Mouse (Mus musculus) heart, embryonic 13.5 days (tissue): ENCODE measurements around the gene Crlf2. TPM values are rescaled to one million over a fixed set of nuclear protein-coding genes. Genes with fewer than 3 reads are reported as not detected.

ENCODE experiments used
- ATAC-seq: fragments of 200-750 bp; cut with Nextera tagmentation; 2 replicates; pipeline ENCODE4 v1.8.0; 2017; ENCODE audit warnings: moderate TSS enrichment; ENCODE audit not compliant: insufficient number of reproducible peaks, low FRiP score, low TSS enrichment; ENCODE audit errors: extremely low read depth
- H3K27ac ChIP-seq: fragments of 300-500 bp; sonication (generic); replicated peaks from 2 replicates; pipeline ENCODE4 v1.5.1; 2015; ENCODE audit warnings: moderate library complexity, mild to moderate bottlenecking, inconsistent platforms
- H3K27me3 ChIP-seq: fragments of 300-500 bp; sonication (generic); replicated peaks from 2 replicates; pipeline ENCODE4 v1.6.1; 2015; ENCODE audit warnings: mild to moderate bottlenecking, inconsistent platforms
- H3K36me3 ChIP-seq: fragments of 300-500 bp; sonication (generic); 2 replicates; pipeline ENCODE4 v1.6.1; 2015; ENCODE audit warnings: mild to moderate bottlenecking, inconsistent platforms
- H3K4me1 ChIP-seq: fragments of 300-500 bp; sonication (generic); 2 replicates; pipeline ENCODE4 v1.6.1; 2015; ENCODE audit warnings: inconsistent platforms
- H3K4me2 ChIP-seq: fragments of 300-500 bp; sonication (generic); 2 replicates; pipeline ENCODE4 v1.6.1; 2015; ENCODE audit warnings: inconsistent platforms, mild to moderate bottlenecking, moderate library complexity
- H3K4me3 ChIP-seq: fragments of 300-500 bp; sonication (generic); 2 replicates; pipeline ENCODE4 v1.5.1; 2015; ENCODE audit warnings: moderate library complexity, mild to moderate bottlenecking, inconsistent platforms
- H3K9ac ChIP-seq: fragments of 300-500 bp; sonication (generic); 2 replicates; pipeline ENCODE4 v1.6.1; 2015; ENCODE audit warnings: inconsistent platforms, mild to moderate bottlenecking, moderate library complexity
- H3K9me3 ChIP-seq: fragments of 300-500 bp; sonication (generic); 2 replicates; pipeline ENCODE4 v1.6.1; 2016; ENCODE audit warnings: inconsistent platforms
- WGBS: fragments of 180-500 bp; shearing (Covaris S2); methylation state at CpG from one replicate; pipeline ENCODE4 v1.1.7; 2015; ENCODE audit warnings: mixed read lengths; 5-methylcytosine and 5-hydroxymethylcytosine counted together
- polyA plus RNA-seq: library from polyadenylated mRNA; unstranded; fragments of >200 nt; fragmentation: Nextera tagmentation; extraction: Ambion mirVana; gene quantifications from 2 replicates; pipeline ENCODE4 v1.2.1, GENCODE M21; 2015

The Crlf2 gene
- polyA plus RNA-seq, 1 experiment from 2014 or later, result 9.1 TPM

DNA sequence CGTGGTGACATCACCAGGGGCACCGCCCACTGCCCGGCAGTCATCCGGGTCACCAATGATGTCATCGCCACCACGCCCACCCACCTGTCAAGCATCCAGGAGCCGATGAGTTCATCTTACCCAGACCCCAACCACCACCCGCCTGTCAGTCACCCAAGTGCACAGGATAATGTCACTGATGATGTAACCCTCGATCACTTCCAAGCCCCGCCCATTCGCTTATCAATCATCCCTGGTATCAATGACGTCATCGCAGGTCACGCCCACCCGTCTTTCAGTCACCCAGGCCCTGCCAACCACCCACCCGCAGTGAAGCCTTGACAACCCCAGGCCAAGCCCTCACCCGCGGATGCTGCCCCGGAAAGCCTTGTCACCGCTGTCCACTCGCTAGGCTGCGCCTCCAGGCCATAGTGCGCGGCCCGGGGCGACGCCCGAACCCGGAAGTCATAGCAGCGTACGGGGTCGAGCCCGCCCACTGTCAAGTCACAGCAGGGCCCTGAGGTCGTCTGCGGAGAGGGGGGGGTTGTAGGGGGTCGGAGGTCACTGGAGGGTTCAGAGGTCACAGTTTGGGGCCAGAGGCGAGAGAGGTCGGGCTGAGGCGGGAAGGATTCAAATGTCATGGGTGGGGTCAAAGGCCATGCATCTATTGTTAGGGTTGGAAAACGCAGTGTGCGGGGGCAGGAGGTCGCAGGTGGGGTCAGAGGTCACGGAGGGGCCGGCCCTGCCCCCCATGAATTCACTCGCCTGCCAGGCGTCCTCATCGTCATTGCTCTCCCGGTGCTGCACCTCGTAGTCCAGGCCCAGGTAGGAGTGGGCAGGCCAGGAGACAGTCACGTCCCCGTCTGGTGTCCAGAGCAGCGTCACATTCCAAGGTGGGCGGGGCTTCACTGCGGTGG is 2.9 kb downstream of the Crlf2 start:
- peak overlapping the region; percentile 76 for H3K4me2 ChIP-seq
- no peaks in the 10 kb centered on the region for H3K27me3 ChIP-seq
- no peaks in the 10 kb centered on the region for H3K4me1 ChIP-seq
- peaks cover 67% of the 10 kb centered on the region for H3K9me3 ChIP-seq
- peaks cover 42% of the 10 kb centered on the region for H3K36me3 ChIP-seq
- no peak overlapping the region for H3K9ac ChIP-seq
- peak overlapping the region; percentile 77 for H3K4me3 ChIP-seq
- ATAC-seq, result 0 out of 2 replicates have a peak, but pooled peaks have one; percentile 1
- 67% methylated on average over 54 of the region's 54 CpGs for WGBS
- H3K27ac ChIP-seq, result peak overlapping the region; percentile 95

DNA sequence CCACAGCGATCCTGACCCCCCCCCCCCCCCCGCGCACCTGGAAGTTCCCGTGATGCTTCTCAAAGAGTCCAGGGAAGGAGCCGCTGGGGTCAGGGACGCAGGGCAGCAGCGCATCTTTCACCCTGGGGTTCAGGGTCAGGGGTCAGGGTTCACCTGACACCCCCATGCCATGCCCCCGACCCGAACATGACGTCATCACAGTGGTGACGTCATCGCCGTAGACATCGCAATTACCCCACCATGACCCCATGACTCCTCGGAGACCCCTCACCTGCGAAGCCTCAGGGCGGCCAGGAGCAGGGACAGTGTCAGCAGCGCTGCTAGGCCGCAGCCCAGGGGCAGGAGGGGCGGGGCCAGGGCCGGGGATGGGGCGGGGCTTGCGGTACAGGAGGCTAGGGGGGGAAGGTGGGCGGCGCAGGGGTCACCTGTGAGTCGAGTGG is 3.5 kb downstream of the Crlf2 start:
- Histone ChIP-seq H3K4me3 (no peak overlapping the region), H3K4me2 (no peak overlapping the region), H3K27ac (no peak overlapping the region), H3K36me3 (peaks cover 42% of the 10 kb centered on the region), H3K27me3 (no peaks in the 10 kb centered on the region), H3K9ac (no peak overlapping the region), H3K9me3 (peaks cover 67% of the 10 kb centered on the region), H3K4me1 (no peaks in the 10 kb centered on the region)
- ATAC-seq, result no peak
- WGBS, result 73% methylated on average over 26 of the region's 26 CpGs

DNA sequence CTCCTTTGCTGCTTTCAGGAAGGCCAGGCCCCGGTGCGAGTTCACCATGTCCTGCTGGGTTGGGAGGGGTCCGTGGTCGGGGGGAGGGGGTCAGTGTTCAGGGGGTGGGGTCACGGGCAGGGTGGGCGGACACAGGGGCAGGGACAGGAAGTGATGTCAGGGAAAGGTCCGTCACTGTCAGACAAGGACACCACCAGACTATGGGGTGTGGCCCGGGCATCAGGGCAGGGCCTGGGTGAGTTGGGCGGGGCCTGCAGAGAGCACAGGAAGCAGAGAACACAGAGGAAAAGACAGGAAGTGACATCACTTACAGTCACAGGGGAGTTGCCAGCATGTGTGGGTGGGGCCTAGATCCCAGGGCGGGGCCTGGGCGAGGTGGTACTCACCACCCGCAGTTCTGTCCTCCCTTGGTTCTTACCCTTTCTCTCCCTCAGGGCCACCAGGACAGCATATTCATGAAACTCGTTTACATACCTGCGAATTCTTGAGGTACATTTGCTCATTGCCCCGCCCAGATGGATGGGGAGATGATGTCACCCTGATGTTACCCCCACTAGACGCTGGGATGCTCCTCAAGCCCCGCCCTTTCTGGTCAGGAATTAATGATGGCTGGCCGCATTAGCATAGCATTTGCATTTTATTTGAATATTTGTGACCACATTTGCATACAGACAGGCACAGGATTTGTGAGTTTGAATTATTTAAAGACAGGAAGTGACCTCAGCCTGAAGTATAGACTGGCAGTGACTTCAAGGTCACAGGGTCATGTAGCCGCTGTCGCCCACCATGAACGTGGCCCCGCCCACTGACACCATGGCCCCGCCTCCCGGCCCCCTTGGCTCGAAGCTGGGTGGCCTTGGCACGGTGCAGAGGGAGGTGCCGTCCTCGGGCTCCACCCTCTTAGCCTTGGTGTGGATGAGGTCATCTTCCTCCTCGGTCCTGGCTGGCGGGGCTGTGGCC is 4.4 kb downstream of the Crlf2 start:
- H3K9ac ChIP-seq, result no peak overlapping the region
- WGBS, result 83% methylated on average over 30 of the region's 30 CpGs
- no peak overlapping the region for H3K27ac ChIP-seq
- no peaks in the 10 kb centered on the region for H3K27me3 ChIP-seq
- no peaks in the 10 kb centered on the region for H3K4me1 ChIP-seq
- peaks cover 42% of the 10 kb centered on the region for H3K36me3 ChIP-seq
- H3K4me3 ChIP-seq, result no peak overlapping the region
- no peak overlapping the region for H3K4me2 ChIP-seq
- ATAC-seq, result no peak
- peaks cover 67% of the 10 kb centered on the region for H3K9me3 ChIP-seq

DNA sequence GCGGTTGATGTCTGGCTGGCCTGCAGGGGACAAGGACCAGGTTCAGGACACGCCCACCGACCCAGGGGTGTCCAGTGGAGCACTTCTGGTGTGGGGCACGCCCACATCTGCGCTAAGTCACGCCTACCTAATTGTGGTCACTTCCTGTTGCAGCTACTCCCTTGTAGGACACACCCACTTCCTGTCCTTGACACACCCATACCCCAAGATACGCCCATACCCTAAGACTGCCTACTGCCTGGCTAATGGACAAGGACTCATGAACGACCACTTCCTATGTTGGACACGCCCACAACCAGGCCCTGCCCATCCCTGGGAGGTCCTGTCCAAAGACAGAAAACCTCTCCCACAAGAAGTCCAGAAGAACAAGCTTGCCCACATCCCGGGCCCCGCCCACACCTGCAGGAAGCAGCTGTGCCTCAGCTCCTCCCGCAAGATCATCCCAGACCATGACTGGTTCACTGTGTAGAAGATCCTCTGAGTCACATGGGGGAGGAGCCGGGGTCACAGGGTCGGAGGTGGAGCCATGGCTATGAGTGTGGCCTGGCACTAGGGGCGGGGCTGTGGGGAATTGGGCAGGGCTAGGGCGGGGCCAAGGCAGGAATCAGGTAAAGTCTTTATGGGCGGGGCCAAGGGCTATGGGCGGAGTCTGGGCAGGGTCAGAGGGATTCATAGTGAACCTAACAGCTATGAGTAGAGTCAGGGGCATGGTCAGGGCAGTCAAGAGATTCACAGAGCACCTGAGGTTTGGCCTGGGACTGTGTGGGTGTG is 5.4 kb downstream of the Crlf2 start:
- Histone ChIP-seq H3K27me3 (no peaks in the 10 kb centered on the region), H3K27ac (no peak overlapping the region), H3K4me3 (no peak overlapping the region), H3K9me3 (peaks cover 67% of the 10 kb centered on the region), H3K4me2 (no peak overlapping the region), H3K4me1 (no peaks in the 10 kb centered on the region), H3K9ac (no peak overlapping the region), H3K36me3 (peaks cover 42% of the 10 kb centered on the region)
- 48% methylated on average over 18 of the region's 18 CpGs for WGBS
- no peak for ATAC-seq

DNA sequence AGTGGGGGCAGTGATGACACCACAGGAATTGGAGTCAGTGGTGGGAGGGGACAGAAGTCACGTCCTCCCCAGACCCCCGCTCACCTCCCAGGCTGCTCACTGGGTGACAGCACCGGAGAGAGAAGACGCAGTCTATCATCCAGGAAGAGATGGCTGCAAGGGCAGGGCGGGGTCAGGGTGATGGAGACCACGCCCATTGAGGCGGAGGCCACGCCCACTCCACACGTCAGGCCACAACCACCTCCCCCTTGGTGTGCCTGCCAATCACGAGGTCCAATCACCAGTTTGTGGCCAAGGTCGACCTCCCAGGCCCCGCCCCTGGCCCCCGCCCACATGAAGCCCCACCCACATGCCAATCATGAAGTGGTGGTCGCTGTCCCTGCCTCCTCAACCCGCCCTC is 6.3 kb downstream of the Crlf2 start:
- H3K27ac ChIP-seq, result no peak overlapping the region
- no peaks in the 10 kb centered on the region for H3K27me3 ChIP-seq
- no peak for ATAC-seq
- peaks cover 42% of the 10 kb centered on the region for H3K36me3 ChIP-seq
- peaks cover 67% of the 10 kb centered on the region for H3K9me3 ChIP-seq
- H3K4me1 ChIP-seq, result no peaks in the 10 kb centered on the region
- H3K4me3 ChIP-seq, result no peak overlapping the region
- H3K4me2 ChIP-seq, result no peak overlapping the region
- WGBS, result 77% methylated on average over 14 of the region's 15 CpGs
- H3K9ac ChIP-seq, result no peak overlapping the region

DNA sequence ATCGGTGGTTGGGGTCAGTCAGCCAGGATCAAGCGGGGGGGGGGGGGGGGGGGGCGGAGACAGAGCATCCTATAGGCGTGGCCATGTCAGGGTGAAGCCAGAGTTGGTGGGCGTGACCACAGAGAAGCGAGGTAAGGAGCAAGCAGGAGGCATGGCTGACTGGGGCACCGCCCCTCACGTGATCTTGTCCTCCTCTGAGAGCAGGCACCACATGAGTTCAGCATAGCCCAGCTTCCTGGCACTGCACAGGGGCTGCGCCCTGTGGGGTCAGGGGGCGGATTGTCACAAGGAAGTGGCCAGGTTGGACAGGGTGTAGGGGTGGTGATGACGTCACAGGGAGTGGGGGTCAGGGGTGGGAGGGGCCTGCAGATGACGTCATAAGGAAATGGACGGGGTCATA is 6.7 kb downstream of the Crlf2 start:
- 79% methylated on average over 9 of the region's 13 CpGs for WGBS
- Histone ChIP-seq H3K36me3 (peaks cover 42% of the 10 kb centered on the region), H3K9ac (no peak overlapping the region), H3K27me3 (no peaks in the 10 kb centered on the region), H3K9me3 (peaks cover 67% of the 10 kb centered on the region), H3K4me3 (no peak overlapping the region), H3K4me2 (no peak overlapping the region), H3K27ac (no peak overlapping the region), H3K4me1 (no peaks in the 10 kb centered on the region)
- no peak for ATAC-seq

DNA sequence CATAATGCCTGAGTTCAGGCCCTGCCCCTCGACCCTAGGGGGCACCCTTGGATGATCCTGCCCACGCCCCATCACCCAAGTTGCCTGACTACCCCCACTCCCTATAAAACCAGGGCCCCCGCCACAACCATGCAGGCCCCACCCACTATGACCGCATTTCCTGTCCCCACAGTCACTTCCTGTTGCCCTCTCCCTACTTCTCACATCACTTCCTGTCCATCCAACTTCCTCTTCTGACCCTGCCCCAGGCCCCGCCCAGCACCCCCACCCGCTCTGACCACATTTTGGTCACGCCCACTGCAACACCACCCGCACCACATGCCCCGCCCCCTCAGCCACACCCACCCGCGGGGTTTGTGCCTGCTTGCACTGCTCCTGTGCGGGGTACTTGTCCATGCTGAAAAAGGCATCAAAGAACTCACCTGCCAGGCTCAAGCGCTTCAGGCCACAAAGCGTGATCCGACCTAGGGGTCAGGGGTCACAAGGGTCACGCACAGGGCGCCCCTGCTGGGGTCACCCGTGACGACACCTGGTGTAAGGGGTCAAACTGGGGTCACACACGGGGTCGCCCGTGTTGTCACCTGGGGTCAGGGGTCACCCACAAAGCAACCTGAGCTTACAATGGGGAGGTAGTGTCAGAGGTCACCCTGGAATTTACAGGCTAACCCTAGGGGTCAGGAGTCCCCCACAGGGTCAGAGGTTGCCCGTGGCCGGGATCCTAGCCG is 7.6 kb downstream of the Crlf2 start:
- H3K4me2 ChIP-seq, result no peak overlapping the region
- H3K36me3 ChIP-seq, result peaks cover 40% of the 10 kb centered on the region
- ATAC-seq, result no peak
- no peak overlapping the region for H3K9ac ChIP-seq
- no peaks in the 10 kb centered on the region for H3K27me3 ChIP-seq
- H3K4me3 ChIP-seq, result no peak overlapping the region
- peaks cover 60% of the 10 kb centered on the region for H3K9me3 ChIP-seq
- no peaks in the 10 kb centered on the region for H3K4me1 ChIP-seq
- H3K27ac ChIP-seq, result no peak overlapping the region
- 85% methylated on average over 25 of the region's 25 CpGs for WGBS

DNA sequence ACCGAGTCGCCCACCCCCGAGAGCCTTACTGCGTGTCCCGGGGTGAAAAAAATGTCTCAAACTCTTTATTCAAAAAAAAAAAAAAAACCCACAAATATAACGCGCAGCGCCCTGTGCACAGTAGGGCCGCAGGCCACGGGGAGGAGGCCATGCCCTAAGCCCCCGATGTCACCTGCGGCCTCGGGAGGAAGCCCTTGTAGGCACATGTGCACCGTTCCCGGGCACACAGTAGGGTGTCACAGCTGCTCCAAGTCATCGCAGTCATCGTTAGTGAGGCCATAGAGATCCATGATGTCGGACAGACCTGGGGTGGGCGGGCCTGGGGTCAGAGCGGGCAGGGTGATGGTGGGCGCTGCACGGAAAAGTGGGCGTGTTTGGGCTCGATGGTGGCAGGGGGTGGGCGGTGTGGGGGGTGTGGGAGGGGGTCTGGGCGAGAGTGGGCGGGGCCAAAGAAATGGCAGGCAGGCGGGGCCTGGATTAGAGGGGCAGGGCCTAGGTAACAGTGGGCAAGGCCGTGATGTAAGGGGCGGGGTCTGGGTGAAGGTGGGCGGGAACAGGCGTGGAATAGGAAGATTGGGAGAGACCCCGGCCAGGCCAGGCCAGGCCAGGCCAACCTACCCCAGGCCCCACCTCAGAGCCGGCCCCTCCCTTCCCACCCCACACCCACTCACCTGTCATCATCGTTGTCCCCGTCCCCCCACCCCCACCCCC is 8.4 kb downstream of the Crlf2 start:
- no peak overlapping the region for H3K27ac ChIP-seq
- H3K4me3 ChIP-seq, result no peak overlapping the region
- H3K9ac ChIP-seq, result no peak overlapping the region
- H3K9me3 ChIP-seq, result peaks cover 51% of the 10 kb centered on the region
- no peak overlapping the region for H3K4me2 ChIP-seq
- WGBS, result 79% methylated on average over 35 of the region's 36 CpGs
- H3K4me1 ChIP-seq, result no peaks in the 10 kb centered on the region
- peaks cover 31% of the 10 kb centered on the region for H3K36me3 ChIP-seq
- no peaks in the 10 kb centered on the region for H3K27me3 ChIP-seq
- no peak for ATAC-seq

DNA sequence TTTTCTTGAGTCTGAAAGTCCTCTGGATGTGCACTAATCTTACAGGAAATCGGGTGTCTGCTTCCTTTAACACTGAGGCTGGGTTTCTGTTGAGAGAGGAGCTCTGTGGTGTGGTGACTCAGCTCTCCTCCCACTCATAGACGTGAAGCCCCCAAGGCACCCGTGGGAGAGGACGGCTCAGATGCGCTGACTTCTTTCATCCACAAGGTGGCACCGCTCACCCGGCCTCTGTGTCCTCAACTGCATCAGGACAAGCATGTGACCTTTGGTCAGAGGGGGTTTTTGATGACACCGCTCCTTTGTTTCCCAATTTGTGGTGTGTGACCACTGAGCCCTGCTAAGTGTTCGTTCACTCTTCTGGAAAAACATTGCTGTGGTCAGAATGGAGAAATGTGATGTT is 10.1 kb downstream of the Crlf2 start:
- H3K9ac ChIP-seq, result no peak overlapping the region
- H3K27me3 ChIP-seq, result no peaks in the 10 kb centered on the region
- no peak overlapping the region for H3K27ac ChIP-seq
- peaks cover 36% of the 10 kb centered on the region for H3K9me3 ChIP-seq
- H3K4me1 ChIP-seq, result no peaks in the 10 kb centered on the region
- 53% methylated on average over 9 of the region's 9 CpGs for WGBS
- ATAC-seq, result no peak
- 0 out of 2 replicates have a peak, but pooled peaks cover 18% of the 10 kb centered on the region for H3K36me3 ChIP-seq
- H3K4me3 ChIP-seq, result no peak overlapping the region
- H3K4me2 ChIP-seq, result no peak overlapping the region

DNA sequence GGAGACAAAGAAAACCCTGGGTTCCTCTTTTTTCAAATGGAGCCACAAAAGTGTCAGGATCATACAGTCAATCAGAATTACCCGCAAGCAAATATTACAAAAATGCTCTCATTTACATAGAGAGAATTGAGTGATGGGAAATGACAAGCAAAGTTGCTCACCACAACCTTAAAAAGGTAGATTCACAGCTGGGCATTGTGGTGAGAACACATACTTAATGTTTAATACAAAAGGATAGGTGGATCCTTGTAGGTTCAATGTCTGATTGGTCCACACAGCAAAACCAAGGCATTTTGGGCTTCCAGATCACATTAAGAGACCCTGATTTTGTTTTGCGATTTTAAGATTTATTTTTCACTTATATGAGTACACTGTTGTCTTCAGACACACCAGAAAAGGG is 11.7 kb downstream of the Crlf2 start:
- H3K9me3 ChIP-seq, result peaks cover 20% of the 10 kb centered on the region
- H3K4me1 ChIP-seq, result no peaks in the 10 kb centered on the region
- no peaks in the 10 kb centered on the region for H3K27me3 ChIP-seq
- no peak overlapping the region for H3K4me2 ChIP-seq
- no peak overlapping the region for H3K27ac ChIP-seq
- no peak overlapping the region for H3K4me3 ChIP-seq
- no peak overlapping the region for H3K9ac ChIP-seq
- ATAC-seq, result no peak
- H3K36me3 ChIP-seq, result 0 out of 2 replicates have a peak, but pooled peaks cover 6% of the 10 kb centered on the region
- WGBS, result 62% methylated on average over 2 of the region's 2 CpGs
